Mouse (Mus musculus): ENCODE measurements around the gene Psen2. TPM values are rescaled to one million over a fixed set of nuclear protein-coding genes. Genes with fewer than 3 reads are reported as not detected.

Psen2 gene
- polyA plus RNA-seq, 1 experiment from 2014 or later: 7.1 TPM

- H3K4me1 ChIP-seq: peaks cover 28% of the 10 kb centered on the region
- DNase-seq (ENCODE audit: low spot score): no peak
- H3K27ac ChIP-seq (replicated peaks): peak overlapping the region; percentile 83
- H3K4me3 ChIP-seq: peak overlapping the region; percentile 74
- no peaks in the 10 kb centered on the region for H3K36me3 ChIP-seq (replicated peaks)
- WGBS: 2% methylated on average over 33 of the region's 33 CpGs
- no peaks in the 10 kb centered on the region for H3K9me3 ChIP-seq
- H3K27me3 ChIP-seq (replicated peaks; ENCODE audit: low read depth, poor library complexity, severe bottlenecking): peaks cover 25% of the 10 kb centered on the region
Observed at GRCm38 (mm10) chr1:180255294-180256117, 7.7 kb downstream of the Psen2 start.

- peaks cover 40% of the 10 kb centered on the region for H3K4me1 ChIP-seq
- DNase-seq (ENCODE audit: low spot score): no peak
- H3K4me3 ChIP-seq: no peak overlapping the region
- no peaks in the 10 kb centered on the region for H3K36me3 ChIP-seq (replicated peaks)
- peaks cover 25% of the 10 kb centered on the region for H3K27me3 ChIP-seq (replicated peaks; ENCODE audit: low read depth, poor library complexity, severe bottlenecking)
- 88% methylated on average over 5 of the region's 5 CpGs for WGBS
- no peak overlapping the region for H3K27ac ChIP-seq (replicated peaks)
- H3K9me3 ChIP-seq: no peaks in the 10 kb centered on the region
Observed at GRCm38 (mm10) chr1:180254316-180254715, 8.9 kb downstream of the Psen2 start.

- no peaks in the 10 kb centered on the region for H3K9me3 ChIP-seq
- no peak for DNase-seq (ENCODE audit: low spot score)
- H3K4me1 ChIP-seq: peaks cover 40% of the 10 kb centered on the region
- WGBS: 82% methylated on average over 11 of the region's 11 CpGs
- no peak overlapping the region for H3K27ac ChIP-seq (replicated peaks)
- no peak overlapping the region for H3K4me3 ChIP-seq
- no peaks in the 10 kb centered on the region for H3K36me3 ChIP-seq (replicated peaks)
- H3K27me3 ChIP-seq (replicated peaks; ENCODE audit: low read depth, poor library complexity, severe bottlenecking): peaks cover 25% of the 10 kb centered on the region
Observed at GRCm38 (mm10) chr1:180252656-180253190, 10.5 kb downstream of the Psen2 start.

GRCm38 (mm10) chr1:180251176-180252048 lies 11.8 kb downstream of the Psen2 start:
- Histone ChIP-seq H3K27ac (replicated peaks) (no peak overlapping the region; the same call in 1 of the 2 replicates), H3K4me1 (peaks cover 38% of the 10 kb centered on the region), H3K4me3 (no peak overlapping the region), H3K27me3 (replicated peaks; ENCODE audit: low read depth, poor library complexity, severe bottlenecking) (peaks cover 20% of the 10 kb centered on the region), H3K9me3 (no peaks in the 10 kb centered on the region), H3K36me3 (replicated peaks) (no peaks in the 10 kb centered on the region)
- no peak for DNase-seq (ENCODE audit: low spot score)
- WGBS: 57% methylated on average over 10 of the region's 10 CpGs

- peak overlapping the region; percentile 37; the same call in 1 of the 2 replicates for H3K4me3 ChIP-seq
- WGBS: 58% methylated on average over 8 of the region's 8 CpGs
- no peak for DNase-seq (ENCODE audit: low spot score)
- H3K27me3 ChIP-seq (replicated peaks; ENCODE audit: low read depth, poor library complexity, severe bottlenecking): peaks cover 18% of the 10 kb centered on the region
- H3K27ac ChIP-seq (replicated peaks): 0 out of 2 replicates have a peak overlapping the region, but pooled peaks have one; percentile 30
- H3K9me3 ChIP-seq: no peaks in the 10 kb centered on the region
- peaks cover 28% of the 10 kb centered on the region for H3K4me1 ChIP-seq
- no peaks in the 10 kb centered on the region for H3K36me3 ChIP-seq (replicated peaks)
Observed at GRCm38 (mm10) chr1:180250441-180250830, 12.8 kb downstream of the Psen2 start.

- peaks cover 24% of the 10 kb centered on the region for H3K4me1 ChIP-seq
- H3K27ac ChIP-seq (replicated peaks): 0 out of 2 replicates have a peak overlapping the region, but pooled peaks have one; percentile 30
- H3K9me3 ChIP-seq: no peaks in the 10 kb centered on the region
- DNase-seq (ENCODE audit: low spot score): peak; percentile 60
- H3K4me3 ChIP-seq: peak overlapping the region; percentile 37; the same call in 1 of the 2 replicates
- H3K36me3 ChIP-seq (replicated peaks): no peaks in the 10 kb centered on the region
- WGBS: 16% methylated on average over 20 of the region's 20 CpGs
- H3K27me3 ChIP-seq (replicated peaks; ENCODE audit: low read depth, poor library complexity, severe bottlenecking): peaks cover 12% of the 10 kb centered on the region
Observed at GRCm38 (mm10) chr1:180249666-180250440, 13.4 kb downstream of the Psen2 start.

GRCm38 (mm10) chr1:180248593-180249146 lies 14.6 kb downstream of the Psen2 start:
- no peak overlapping the region for H3K27ac ChIP-seq (replicated peaks)
- WGBS: 90% methylated on average over 7 of the region's 7 CpGs
- 0 out of 2 replicates have a peak, but pooled peaks cover 4% of the 10 kb centered on the region for H3K27me3 ChIP-seq (replicated peaks; ENCODE audit: low read depth, poor library complexity, severe bottlenecking)
- DNase-seq (ENCODE audit: low spot score): no peak
- H3K36me3 ChIP-seq (replicated peaks): no peaks in the 10 kb centered on the region
- peaks cover 22% of the 10 kb centered on the region for H3K4me1 ChIP-seq
- peaks cover under 1% of the 10 kb centered on the region; the same call in 1 of the 2 replicates for H3K9me3 ChIP-seq
- H3K4me3 ChIP-seq: no peak overlapping the region

- WGBS: 87% methylated on average over 7 of the region's 7 CpGs
Observed at GRCm38 (mm10) chr1:180247901-180248300, 15.3 kb downstream of the Psen2 start.

GRCm38 (mm10) chr1:180245741-180246507 lies 17.3 kb downstream of the Psen2 start:
- no peaks in the 10 kb centered on the region for H3K27me3 ChIP-seq (replicated peaks; ENCODE audit: low read depth, poor library complexity, severe bottlenecking)
- H3K4me1 ChIP-seq: peaks cover 15% of the 10 kb centered on the region
- 91% methylated on average over 13 of the region's 13 CpGs for WGBS

More at GRCm38 (mm10) chr1:180247901-180248300, 15.3 kb downstream of the Psen2 start:
- H3K4me1 ChIP-seq: peaks cover 22% of the 10 kb centered on the region
- peaks cover 2% of the 10 kb centered on the region; the same call in 1 of the 2 replicates for H3K9me3 ChIP-seq
- no peak overlapping the region for H3K4me3 ChIP-seq
- 0 out of 2 replicates have a peak, but pooled peaks cover 3% of the 10 kb centered on the region for H3K27me3 ChIP-seq (replicated peaks; ENCODE audit: low read depth, poor library complexity, severe bottlenecking)
- DNase-seq (ENCODE audit: low spot score): no peak
- no peak overlapping the region for H3K27ac ChIP-seq (replicated peaks)
- H3K36me3 ChIP-seq (replicated peaks): peaks cover 3% of the 10 kb centered on the region; the same call in 1 of the 2 replicates

GRCm38 (mm10) chr1:180231729-180232128 lies 31.5 kb downstream of the Psen2 start:
- no peaks in the 10 kb centered on the region for H3K36me3 ChIP-seq (replicated peaks)
- 0 out of 2 replicates have a peak, but pooled peaks cover 3% of the 10 kb centered on the region for H3K9me3 ChIP-seq
- no peaks in the 10 kb centered on the region for H3K27me3 ChIP-seq (replicated peaks; ENCODE audit: low read depth, poor library complexity, severe bottlenecking)
- no peak overlapping the region for H3K27ac ChIP-seq (replicated peaks)
- 75% methylated on average over 3 of the region's 3 CpGs for WGBS
- DNase-seq (ENCODE audit: low spot score): no peak
- peaks cover 6% of the 10 kb centered on the region for H3K4me1 ChIP-seq
- no peak overlapping the region for H3K4me3 ChIP-seq

More at GRCm38 (mm10) chr1:180245741-180246507, 17.3 kb downstream of the Psen2 start:
- peaks cover 2% of the 10 kb centered on the region; the same call in 1 of the 2 replicates for H3K9me3 ChIP-seq
- DNase-seq (ENCODE audit: low spot score): no peak
- H3K27ac ChIP-seq (replicated peaks): no peak overlapping the region
- peaks cover 3% of the 10 kb centered on the region; the same call in 1 of the 2 replicates for H3K36me3 ChIP-seq (replicated peaks)
- H3K4me3 ChIP-seq: no peak overlapping the region

- Histone ChIP-seq H3K36me3 (replicated peaks) (no peaks in the 10 kb centered on the region), H3K4me1 (peaks cover 16% of the 10 kb centered on the region), H3K27me3 (replicated peaks; ENCODE audit: low read depth, poor library complexity, severe bottlenecking) (no peaks in the 10 kb centered on the region), H3K9me3 (0 out of 2 replicates have a peak, but pooled peaks cover 3% of the 10 kb centered on the region), H3K27ac (replicated peaks) (no peak overlapping the region), H3K4me3 (no peak overlapping the region)
- WGBS: 33% methylated on average over 2 of the region's 2 CpGs
- DNase-seq (ENCODE audit: low spot score): peak; percentile 52
Observed at GRCm38 (mm10) chr1:180230580-180230979, 32.7 kb downstream of the Psen2 start.
